Comparison of ENCODE assay signal across 9 mouse cellular contexts in genomic region chr16:90297479-90298425, GRCm38 (mm10). TPM values are rescaled to one million over a fixed set of nuclear protein-coding genes. Genes with fewer than 3 reads are reported as not detected.
DNase-seq lines count a peak whose midpoint lies in the region; ATAC-seq lines count a peak whose summit lies in the region.
"Had no signal": no experiment of that assay in that cellular context is flagged by ENCODE, and none has a peak within 500 bp of the region (broad histone marks: within the 10 kb centered on the region; RNA-seq: fewer than 3 reads in every experiment).

No protein-coding gene starts in this region.

- H3K4me3 ChIP-seq in hindbrain, embryonic 10.5 days: peak overlapping the region; percentile 23
- no peak overlapping the region for H3K4me3 ChIP-seq in hindbrain, embryonic 16.5 days (ENCODE audit: low read length)
- H3K4me3 ChIP-seq in forebrain, embryonic 15.5 days: no peak overlapping the region
- H3K4me3 ChIP-seq in midbrain, embryonic 15.5 days: no peak overlapping the region; the same call in 1 of the 2 replicates

- 13% methylated on average over 21 of the region's 22 CpGs for WGBS in hindbrain, embryonic 10.5 days
- WGBS in hindbrain, embryonic 16.5 days: 16% methylated on average over 22 of the region's 22 CpGs
- WGBS in forebrain, embryonic 15.5 days: 17% methylated on average over 21 of the region's 22 CpGs
- WGBS in midbrain, embryonic 15.5 days: 13% methylated on average over 21 of the region's 22 CpGs

- H3K36me3 ChIP-seq in hindbrain, embryonic 10.5 days: no peaks in the 10 kb centered on the region
- H3K36me3 ChIP-seq in hindbrain, embryonic 16.5 days (ENCODE audit: control insufficient read depth, insufficient read depth, low read length): no peaks in the 10 kb centered on the region
- no peaks in the 10 kb centered on the region for H3K36me3 ChIP-seq in forebrain, embryonic 15.5 days
- H3K36me3 ChIP-seq in midbrain, embryonic 15.5 days (replicated peaks): no peaks in the 10 kb centered on the region

- intact Hi-C loops in left cerebral cortex, postnatal 14 days (cut with DNase I): no loop called here

- H3K4me2 ChIP-seq in hindbrain, embryonic 16.5 days (ENCODE audit: low read length): no peak overlapping the region
- H3K4me2 ChIP-seq in forebrain, embryonic 15.5 days (replicated peaks): peak overlapping the region; percentile 11; the same call in 1 of the 2 replicates
- peak overlapping the region; percentile 38 for H3K4me2 ChIP-seq in midbrain, embryonic 15.5 days

- H3K9me3 ChIP-seq in hindbrain, embryonic 10.5 days: no peaks in the 10 kb centered on the region
- no peaks in the 10 kb centered on the region for H3K9me3 ChIP-seq in hindbrain, embryonic 16.5 days (ENCODE audit: control insufficient read depth, low read length)
- H3K9me3 ChIP-seq in forebrain, embryonic 15.5 days: no peaks in the 10 kb centered on the region
- no peaks in the 10 kb centered on the region for H3K9me3 ChIP-seq in midbrain, embryonic 15.5 days

- peak; percentile 43 for DNase-seq in hindbrain, embryonic 10.5 days (ENCODE audit: low spot score)
- DNase-seq in ZHBTc4 (ENCODE audit: low read depth, low spot score): peak; percentile 81
- no peak for DNase-seq in left cerebral cortex, postnatal 14 days (ENCODE audit: low spot score in 2 of 2)
- DNase-seq in urinary bladder, adult 18-20 months (ENCODE audit: low spot score in 2 of 2): no peak
- no peak for DNase-seq in ovary, postnatal 14 days (ENCODE audit: low spot score)
- DNase-seq: gastrocnemius, postnatal 10 days had no signal

- H3K27ac ChIP-seq in hindbrain, embryonic 10.5 days: peak overlapping the region; percentile 12; the same call in 1 of the 2 replicates
- H3K27ac ChIP-seq in hindbrain, embryonic 16.5 days (ENCODE audit: low read depth, low read length): no peak overlapping the region
- H3K27ac ChIP-seq in forebrain, embryonic 15.5 days (replicated peaks): 0 out of 2 replicates have a peak overlapping the region, but pooled peaks have one; percentile 11
- no peak overlapping the region for H3K27ac ChIP-seq in midbrain, embryonic 15.5 days

- H3K27me3 ChIP-seq in hindbrain, embryonic 10.5 days (ENCODE audit: insufficient read depth, poor library complexity, severe bottlenecking): peaks cover 19% of the 10 kb centered on the region
- H3K27me3 ChIP-seq in hindbrain, embryonic 16.5 days (replicated peaks; ENCODE audit: control insufficient read depth, insufficient read depth, low read length): no peaks in the 10 kb centered on the region
- H3K27me3 ChIP-seq in forebrain, embryonic 15.5 days: no peaks in the 10 kb centered on the region
- no peaks in the 10 kb centered on the region for H3K27me3 ChIP-seq in midbrain, embryonic 15.5 days (replicated peaks)

- no peak for ATAC-seq in hindbrain, embryonic 16.5 days
- ATAC-seq in forebrain, embryonic 15.5 days (replicated peaks): 0 out of 2 replicates have a peak, but pooled peaks have one; percentile 33
- no peak for ATAC-seq in midbrain, embryonic 15.5 days (replicated peaks)

- no peak overlapping the region for H3K9ac ChIP-seq in hindbrain, embryonic 16.5 days (ENCODE audit: low read depth, low read length)
- no peak overlapping the region for H3K9ac ChIP-seq in forebrain, embryonic 15.5 days (replicated peaks)
- H3K9ac ChIP-seq in midbrain, embryonic 15.5 days: no peak overlapping the region

- H3K4me1 ChIP-seq in hindbrain, embryonic 10.5 days (replicated peaks): peaks cover 20% of the 10 kb centered on the region
- peaks cover 8% of the 10 kb centered on the region; the same call in 1 of the 2 replicates for H3K4me1 ChIP-seq in hindbrain, embryonic 16.5 days (ENCODE audit: control insufficient read depth, insufficient read depth, low read depth, low read length)
- peaks cover 13% of the 10 kb centered on the region for H3K4me1 ChIP-seq in forebrain, embryonic 15.5 days
- peaks cover 13% of the 10 kb centered on the region for H3K4me1 ChIP-seq in midbrain, embryonic 15.5 days

RNA-seq across cellular contexts. Expression of gene Scaf4, which starts 13.4 kb away (rescaled TPM):
- 34.2 and 36.6 TPM in 2 replicates for polyA plus RNA-seq in hindbrain, embryonic 10.5 days (2016; fragmentation: Nextera tagmentation; extraction: Ambion mirVana)
- 17.1 and 23.2 TPM in 2 replicates for polyA plus RNA-seq in hindbrain, embryonic 16.5 days (2015; fragmentation: Nextera tagmentation; extraction: Ambion mirVana)
- 25.0 and 28.5 TPM in 2 replicates for polyA plus RNA-seq in forebrain, embryonic 15.5 days (2015; fragmentation: Nextera tagmentation; extraction: Ambion mirVana)
- polyA plus RNA-seq in midbrain, embryonic 15.5 days (2015; fragmentation: Nextera tagmentation; extraction: Ambion mirVana): 27.8 and 30.1 TPM in 2 replicates
- 10 to 100 TPM; 39.6 to 40.8 TPM for total RNA-seq in left cerebral cortex, postnatal 14 days (2021)

Comparison
In these comparisons a context has a peak if more than half of its experiments do, and no peak if none do; other contexts are left out.
1. H3K27ac ChIP-seq: peak in hindbrain, embryonic 10.5 days (single experiment) and forebrain, embryonic 15.5 days (single experiment); none in hindbrain, embryonic 16.5 days (single experiment) and midbrain, embryonic 15.5 days (single experiment).
2. DNase-seq: peak in hindbrain, embryonic 10.5 days (single experiment) and ZHBTc4 (single experiment); none in left cerebral cortex, postnatal 14 days (0 of 2), urinary bladder, adult 18-20 months (0 of 2) and ovary, postnatal 14 days (single experiment).